Mouse (Mus musculus) kidney, embryonic 15.5 days (tissue): ENCODE measurements around the gene Trpm3. TPM values are rescaled to one million over a fixed set of nuclear protein-coding genes. Genes with fewer than 3 reads are reported as not detected.
A peak's percentile ranks its signal among the peaks of the same experiment; 100 is the strongest.
"Not testable (repeated sequence)": the region's sequence is repeated elsewhere in the genome, so short reads cannot be mapped to it uniquely, and the experiment has no call there.

Source experiments
- ATAC-seq: fragments of 200-750 bp; cut with Nextera tagmentation; replicated peaks from 2 replicates; pipeline ENCODE4 v1.8.0; 2017; ENCODE audit warnings: moderate TSS enrichment; ENCODE audit not compliant: low FRiP score
- H3K27ac ChIP-seq: fragments of 300-500 bp; sonication (generic); 2 replicates; pipeline ENCODE4 v1.5.1; 2015; ENCODE audit warnings: mild to moderate bottlenecking, inconsistent platforms
- H3K27me3 ChIP-seq: fragments of 300-500 bp; sonication (generic); 2 replicates; pipeline ENCODE4 v1.6.1; 2015; ENCODE audit warnings: inconsistent platforms
- H3K36me3 ChIP-seq: fragments of 300-500 bp; sonication (generic); 2 replicates; pipeline ENCODE4 v1.6.1; 2015; ENCODE audit warnings: inconsistent platforms
- H3K4me1 ChIP-seq: fragments of 300-500 bp; sonication (generic); 2 replicates; pipeline ENCODE4 v1.6.1; 2015; ENCODE audit warnings: inconsistent platforms
- H3K4me2 ChIP-seq: fragments of 300-500 bp; sonication (generic); 2 replicates; pipeline ENCODE4 v1.6.1; 2015; ENCODE audit warnings: moderate library complexity, mild to moderate bottlenecking, inconsistent platforms
- H3K4me3 ChIP-seq: fragments of 300-500 bp; sonication (generic); replicated peaks from 2 replicates; pipeline ENCODE4 v1.5.1; 2015; ENCODE audit warnings: mild to moderate bottlenecking, inconsistent platforms
- H3K9ac ChIP-seq: fragments of 300-500 bp; sonication (generic); 2 replicates; pipeline ENCODE4 v1.6.1; 2015; ENCODE audit warnings: mild to moderate bottlenecking, inconsistent platforms
- H3K9me3 ChIP-seq: fragments of 300-500 bp; sonication (generic); replicated peaks from 2 replicates; pipeline ENCODE4 v1.6.1; 2016; ENCODE audit warnings: inconsistent platforms
- WGBS: fragments of 180-500 bp; shearing (Covaris S2); methylation state at CpG from one replicate; pipeline ENCODE4 v1.1.7; 2015; ENCODE audit warnings: mixed read lengths; 5-methylcytosine and 5-hydroxymethylcytosine counted together
- polyA plus RNA-seq: library from polyadenylated mRNA; unstranded; fragments of >200 nt; fragmentation: Nextera tagmentation; extraction: Ambion mirVana; gene quantifications from 2 replicates; pipeline ENCODE4 v1.2.1, GENCODE M21; 2015

Gene Trpm3
- polyA plus RNA-seq, 1 experiment from 2014 or later, result 3.5 TPM

- Histone ChIP-seq H3K4me2 (no peak overlapping the region), H3K27me3 (no peaks in the 10 kb centered on the region), H3K36me3 (no peaks in the 10 kb centered on the region), H3K4me1 (0 out of 2 replicates have a peak, but pooled peaks cover 3% of the 10 kb centered on the region), H3K9ac (no peak overlapping the region), H3K4me3 (no peak overlapping the region), H3K27ac (no peak overlapping the region), H3K9me3 (no peaks in the 10 kb centered on the region)
- ATAC-seq, result no peak
- 89% methylated on average over 1 of the region's 1 CpGs for WGBS
These were observed 709.4 kb downstream of the Trpm3 start for GRCm38 (mm10) chr19:22848251-22848650.

GRCm38 (mm10) chr19:22848783-22849576, 710.1 kb downstream of the Trpm3 start:
- 85% methylated on average over 7 of the region's 7 CpGs for WGBS
- H3K9me3 ChIP-seq, result no peaks in the 10 kb centered on the region
- H3K27me3 ChIP-seq, result no peaks in the 10 kb centered on the region
- no peaks in the 10 kb centered on the region for H3K36me3 ChIP-seq
- no peak overlapping the region for H3K4me3 ChIP-seq
- no peak overlapping the region for H3K9ac ChIP-seq
- H3K27ac ChIP-seq, result no peak overlapping the region
- no peak for ATAC-seq
- no peak overlapping the region for H3K4me2 ChIP-seq
- H3K4me1 ChIP-seq, result 0 out of 2 replicates have a peak, but pooled peaks cover 3% of the 10 kb centered on the region

GRCm38 (mm10) chr19:22851423-22851822, 712.6 kb downstream of the Trpm3 start:
- H3K9me3 ChIP-seq, H3K36me3 ChIP-seq, H3K9ac ChIP-seq, H3K4me2 ChIP-seq, H3K4me3 ChIP-seq, H3K27me3 ChIP-seq, ATAC-seq, H3K27ac ChIP-seq, H3K4me1 ChIP-seq: not testable (repeated sequence)
- WGBS, result 48% methylated on average over 5 of the region's 5 CpGs

- no peak overlapping the region for H3K4me3 ChIP-seq
- no peaks in the 10 kb centered on the region for H3K9me3 ChIP-seq
- WGBS, result 43% methylated on average over 4 of the region's 4 CpGs
- no peak overlapping the region for H3K27ac ChIP-seq
- H3K36me3 ChIP-seq, result no peaks in the 10 kb centered on the region
- no peak for ATAC-seq
- H3K9ac ChIP-seq, result no peak overlapping the region
- no peaks in the 10 kb centered on the region for H3K4me1 ChIP-seq
- no peaks in the 10 kb centered on the region for H3K27me3 ChIP-seq
- no peak overlapping the region for H3K4me2 ChIP-seq
These were observed 720.8 kb downstream of the Trpm3 start for GRCm38 (mm10) chr19:22859644-22860043.

GRCm38 (mm10) chr19:22867456-22867855, 728.6 kb downstream of the Trpm3 start:
- WGBS, result 71% methylated on average over 5 of the region's 5 CpGs
- Histone ChIP-seq H3K27me3 (no peaks in the 10 kb centered on the region), H3K9me3 (no peaks in the 10 kb centered on the region), H3K4me2 (no peak overlapping the region), H3K27ac (no peak overlapping the region), H3K36me3 (no peaks in the 10 kb centered on the region), H3K4me3 (no peak overlapping the region), H3K9ac (no peak overlapping the region), H3K4me1 (no peaks in the 10 kb centered on the region)
- no peak for ATAC-seq

- H3K36me3 ChIP-seq, result no peaks in the 10 kb centered on the region
- no peak overlapping the region for H3K4me3 ChIP-seq
- H3K4me1 ChIP-seq, result no peaks in the 10 kb centered on the region
- H3K4me2 ChIP-seq, result no peak overlapping the region
- WGBS, result 88% methylated on average over 2 of the region's 2 CpGs
- H3K9me3 ChIP-seq, result no peaks in the 10 kb centered on the region
- no peak overlapping the region for H3K27ac ChIP-seq
- ATAC-seq, result no peak
- no peak overlapping the region for H3K9ac ChIP-seq
- no peaks in the 10 kb centered on the region for H3K27me3 ChIP-seq
These were observed 731.0 kb downstream of the Trpm3 start for GRCm38 (mm10) chr19:22869853-22870252.

- no peak overlapping the region for H3K9ac ChIP-seq
- WGBS, result 61% methylated on average over 5 of the region's 5 CpGs
- H3K4me1 ChIP-seq, result no peaks in the 10 kb centered on the region
- no peak for ATAC-seq
- H3K4me2 ChIP-seq, result no peak overlapping the region
- H3K27me3 ChIP-seq, result no peaks in the 10 kb centered on the region
- no peaks in the 10 kb centered on the region for H3K36me3 ChIP-seq
- H3K9me3 ChIP-seq, result no peaks in the 10 kb centered on the region
- H3K4me3 ChIP-seq, result no peak overlapping the region
- H3K27ac ChIP-seq, result no peak overlapping the region
These were observed 733.6 kb downstream of the Trpm3 start for GRCm38 (mm10) chr19:22872456-22872855.

- no peaks in the 10 kb centered on the region for H3K27me3 ChIP-seq
- H3K4me1 ChIP-seq, result no peaks in the 10 kb centered on the region
- H3K27ac ChIP-seq, result no peak overlapping the region
- ATAC-seq, result no peak
- H3K9me3 ChIP-seq, result no peaks in the 10 kb centered on the region
- no peak overlapping the region for H3K4me2 ChIP-seq
- 60% methylated on average over 1 of the region's 1 CpGs for WGBS
- no peak overlapping the region for H3K9ac ChIP-seq
- H3K36me3 ChIP-seq, result no peaks in the 10 kb centered on the region
- H3K4me3 ChIP-seq, result no peak overlapping the region
These were observed 741.4 kb downstream of the Trpm3 start for GRCm38 (mm10) chr19:22880199-22880598.

GRCm38 (mm10) chr19:22882670-22883111, 743.8 kb downstream of the Trpm3 start:
- Histone ChIP-seq H3K4me1 (no peaks in the 10 kb centered on the region), H3K9ac (no peak overlapping the region), H3K36me3 (no peaks in the 10 kb centered on the region), H3K4me2 (no peak overlapping the region), H3K27me3 (no peaks in the 10 kb centered on the region), H3K9me3 (no peaks in the 10 kb centered on the region), H3K4me3 (no peak overlapping the region), H3K27ac (no peak overlapping the region)
- WGBS, result 55% methylated on average over 3 of the region's 3 CpGs
- no peak for ATAC-seq

- 88% methylated on average over 7 of the region's 7 CpGs for whole genome bisulfite sequencing
- no peaks in the 10 kb centered on the region for H3K4me1 ChIP-seq
- no peak for ATAC-seq
These were observed 744.3 kb downstream of the Trpm3 start for GRCm38 (mm10) chr19:22883154-22883553.

GRCm38 (mm10) chr19:22883744-22884317, 745.0 kb downstream of the Trpm3 start:
- ATAC-seq, result peak; percentile 85
- 21% methylated on average over 18 of the region's 18 CpGs for WGBS
- H3K4me1 ChIP-seq, result no peaks in the 10 kb centered on the region
- no peak overlapping the region for H3K9ac ChIP-seq
- no peaks in the 10 kb centered on the region for H3K9me3 ChIP-seq
- peak overlapping the region; percentile 61 for H3K4me2 ChIP-seq
- peak overlapping the region; percentile 31 for H3K4me3 ChIP-seq
- no peaks in the 10 kb centered on the region for H3K27me3 ChIP-seq
- no peaks in the 10 kb centered on the region for H3K36me3 ChIP-seq
- no peak overlapping the region for H3K27ac ChIP-seq

More at GRCm38 (mm10) chr19:22883154-22883553, 744.3 kb downstream of the Trpm3 start:
- Histone ChIP-seq H3K4me2 (no peak overlapping the region), H3K27me3 (no peaks in the 10 kb centered on the region), H3K4me3 (no peak overlapping the region), H3K9ac (no peak overlapping the region), H3K36me3 (no peaks in the 10 kb centered on the region), H3K27ac (no peak overlapping the region), H3K9me3 (no peaks in the 10 kb centered on the region)

GRCm38 (mm10) chr19:22884357-22884756, 745.5 kb downstream of the Trpm3 start:
- ATAC-seq, result no peak
- H3K4me2 ChIP-seq, result peak overlapping the region; percentile 61
- no peaks in the 10 kb centered on the region for H3K36me3 ChIP-seq
- H3K9ac ChIP-seq, result no peak overlapping the region
- H3K4me1 ChIP-seq, result no peaks in the 10 kb centered on the region
- 0 out of 2 replicates have a peak overlapping the region, but pooled peaks have one; percentile 31 for H3K4me3 ChIP-seq
- H3K27me3 ChIP-seq, result no peaks in the 10 kb centered on the region
- H3K9me3 ChIP-seq, result no peaks in the 10 kb centered on the region
- no peak overlapping the region for H3K27ac ChIP-seq
- WGBS, result 47% methylated on average over 11 of the region's 11 CpGs
